Mouse (Mus musculus) spleen, adult 2 months (tissue): ENCODE measurements around the gene Ahr.

Experiments
- CTCF ChIP-seq: fragments of 200-500 bp; IDR thresholded peaks from 2 replicates; pipeline ENCODE4 v1.5.1; 2011; ENCODE audit warnings: mild to moderate bottlenecking, inconsistent platforms; ENCODE audit not compliant: insufficient read depth, insufficient read length, insufficient replicate concordance; ENCODE audit errors: extremely low read depth
- POLR2A ChIP-seq: fragments of 200-500 bp; IDR thresholded peaks from 2 replicates; pipeline ENCODE4 v1.6.1; 2011; ENCODE audit warnings: low read depth, low read length, inconsistent platforms

DNA sequence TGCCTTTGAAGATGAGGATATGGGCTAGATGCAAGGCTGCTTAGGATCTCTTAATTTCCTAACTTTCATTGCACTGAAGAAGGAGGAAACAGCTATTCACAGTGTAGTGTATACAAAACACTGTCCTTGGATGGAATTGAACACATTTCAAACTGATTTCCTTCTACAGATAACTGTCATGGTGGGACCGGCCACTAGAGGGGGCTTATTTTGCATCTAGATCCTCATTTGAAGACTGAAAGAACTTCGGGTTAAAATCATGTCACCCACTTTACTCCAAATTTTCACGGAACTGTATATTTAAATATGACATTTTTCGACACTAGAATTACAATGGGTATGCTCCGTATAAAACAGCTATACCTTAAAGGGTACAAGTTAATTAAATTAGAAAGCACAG lies 2.7 kb downstream of the Ahr start:
- TF ChIP-seq CTCF (no peak), POLR2A (no peak)
